8 mouse cellular contexts compared by ENCODE assay signal in genomic region chr4:120986446-120986845, GRCm38 (mm10). TPM values are rescaled to one million over a fixed set of nuclear protein-coding genes. Genes with fewer than 3 reads are reported as not detected.
A peak's percentile ranks its signal among the peaks of the same experiment; 100 is the strongest.
DNase-seq lines count a peak whose midpoint lies in the region; ATAC-seq and TF ChIP-seq lines count a peak whose summit lies in the region.

No protein-coding gene starts in this region.

- WGBS in hindbrain, embryonic 16.5 days: 22% methylated on average over 6 of the region's 6 CpGs
- 9% methylated on average over 6 of the region's 6 CpGs for WGBS in liver, postnatal 0 days (ENCODE audit: insufficient replicate concordance)
- 21% methylated on average over 6 of the region's 6 CpGs for WGBS in neural tube, embryonic 15.5 days

- no peak overlapping the region for H3K4me3 ChIP-seq in left cerebral cortex, adult 2 months
- no peak overlapping the region for H3K4me3 ChIP-seq in hindbrain, embryonic 16.5 days (ENCODE audit: low read length)
- H3K4me3 ChIP-seq in liver, postnatal 0 days (ENCODE audit: low read depth, low read length): no peak overlapping the region
- H3K4me3 ChIP-seq in neural tube, embryonic 15.5 days (replicated peaks): no peak overlapping the region

- TF ChIP-seq EP300 in liver, postnatal 0 days (IDR thresholded peaks at IDR 0.05; ENCODE audit: low read depth): no peak

- no peak overlapping the region for H3K9ac ChIP-seq in hindbrain, embryonic 16.5 days (ENCODE audit: low read depth, low read length)
- H3K9ac ChIP-seq in liver, postnatal 0 days (replicated peaks): no peak overlapping the region
- no peak overlapping the region for H3K9ac ChIP-seq in neural tube, embryonic 15.5 days (replicated peaks)

- peaks cover 12% of the 10 kb centered on the region for H3K36me3 ChIP-seq in hindbrain, embryonic 16.5 days (ENCODE audit: control insufficient read depth, insufficient read depth, low read length)
- H3K36me3 ChIP-seq in liver, postnatal 0 days (replicated peaks; ENCODE audit: insufficient read depth, low read length): peaks cover 32% of the 10 kb centered on the region
- peaks cover 17% of the 10 kb centered on the region for H3K36me3 ChIP-seq in neural tube, embryonic 15.5 days

- no peaks in the 10 kb centered on the region for H3K4me1 ChIP-seq in hindbrain, embryonic 16.5 days (ENCODE audit: control insufficient read depth, insufficient read depth, low read depth, low read length)
- H3K4me1 ChIP-seq in liver, postnatal 0 days (ENCODE audit: insufficient read depth): no peaks in the 10 kb centered on the region; the same call in 1 of the 2 replicates
- H3K4me1 ChIP-seq in neural tube, embryonic 15.5 days: 0 out of 2 replicates have a peak, but pooled peaks cover 2% of the 10 kb centered on the region

- H3K27me3 ChIP-seq in hindbrain, embryonic 16.5 days (replicated peaks; ENCODE audit: control insufficient read depth, insufficient read depth, low read length): no peaks in the 10 kb centered on the region
- H3K27me3 ChIP-seq in liver, postnatal 0 days (ENCODE audit: insufficient read depth, low read length): no peaks in the 10 kb centered on the region
- H3K27me3 ChIP-seq in neural tube, embryonic 15.5 days (replicated peaks): no peaks in the 10 kb centered on the region

- no peak overlapping the region for H3K27ac ChIP-seq in left cerebral cortex, adult 2 months
- H3K27ac ChIP-seq in hindbrain, embryonic 16.5 days (ENCODE audit: low read depth, low read length): no peak overlapping the region
- H3K27ac ChIP-seq in liver, postnatal 0 days (ENCODE audit: low read depth): no peak overlapping the region
- no peak overlapping the region for H3K27ac ChIP-seq in neural tube, embryonic 15.5 days (replicated peaks)

- no peaks in the 10 kb centered on the region for H3K9me3 ChIP-seq in hindbrain, embryonic 16.5 days (ENCODE audit: control insufficient read depth, low read length)
- no peaks in the 10 kb centered on the region for H3K9me3 ChIP-seq in liver, postnatal 0 days (ENCODE audit: low read length)
- no peaks in the 10 kb centered on the region for H3K9me3 ChIP-seq in neural tube, embryonic 15.5 days (replicated peaks)

- TF ChIP-seq CTCF in left cerebral cortex, adult 2 months (IDR thresholded peaks at IDR 0.05): peak; percentile 97
- TF ChIP-seq CTCF in liver, postnatal 0 days (IDR thresholded peaks at IDR 0.05; ENCODE audit: low read depth): peak; percentile 94

- DNase-seq in left cerebral cortex, adult 2 months (ENCODE audit: extremely low spot score in 1 of 2, low spot score in 2 of 2): peak; percentile 46 to 55
- no peak for DNase-seq in left cerebral cortex, adult 8-10 months (ENCODE audit: low spot score in 2 of 2)
- DNase-seq in T-cell, adult 2 months (ENCODE audit: low spot score): peak; percentile 73
- peak; percentile 58 for DNase-seq in cerebellum, postnatal 36 days
- DNase-seq in liver, postnatal 0 days: peak; percentile 57
- DNase-seq in frontal cortex, postnatal 14 days (ENCODE audit: low spot score in 2 of 2): no peak

- intact Hi-C loops in left cerebral cortex, adult 2 months (cut with DNase I): loop anchor here (2.0 kb wide), 3 partner anchors 30 to 246 kb away; partner anchors contain the start of gene Smap2

- peak; percentile 69 for ATAC-seq in hindbrain, embryonic 16.5 days
- peak; percentile 58 for ATAC-seq in liver, postnatal 0 days
- peak; percentile 78; the same call in 1 of the 2 replicates for ATAC-seq in neural tube, embryonic 15.5 days (ENCODE audit: low FRiP score)

- no peak overlapping the region for H3K4me2 ChIP-seq in hindbrain, embryonic 16.5 days (ENCODE audit: low read length)
- H3K4me2 ChIP-seq in liver, postnatal 0 days (ENCODE audit: low read depth, low read length): no peak overlapping the region
- no peak overlapping the region; the same call in 1 of the 2 replicates for H3K4me2 ChIP-seq in neural tube, embryonic 15.5 days

RNA-seq across cellular contexts. Expression of gene Smap2, which starts 30.6 kb away (rescaled TPM):
- total RNA-seq in left cerebral cortex, adult 2 months (2021): 100 to 1,000 TPM; 186 to 201 TPM
- total RNA-seq in left cerebral cortex, adult 8-10 months (2022): 100 to 1,000 TPM; 179 to 188 (median 183) TPM
- 40.9 and 42.3 TPM in 2 replicates for polyA plus RNA-seq in hindbrain, embryonic 16.5 days (2015; fragmentation: Nextera tagmentation; extraction: Ambion mirVana)
- polyA plus RNA-seq in liver, postnatal 0 days (2015; fragmentation: Nextera tagmentation; extraction: Ambion mirVana): 14.9 and 17.1 TPM in 2 replicates
- polyA plus RNA-seq in neural tube, embryonic 15.5 days (2015; fragmentation: Nextera tagmentation; extraction: Ambion mirVana): 41.4 and 43.4 TPM in 2 replicates

RNA-seq across cellular contexts. Expression of gene Zfp69, which starts 34.9 kb away (rescaled TPM):
- total RNA-seq in left cerebral cortex, adult 2 months (2021): 1 to 10 TPM; 2.1 to 3.2 TPM
- total RNA-seq in left cerebral cortex, adult 8-10 months (2022): 1 to 10 TPM; 1.5 to 3.0 (median 1.8) TPM
- polyA plus RNA-seq in hindbrain, embryonic 16.5 days (2015; fragmentation: Nextera tagmentation; extraction: Ambion mirVana): 6.1 and 6.3 TPM in 2 replicates
- 1.7 and 1.8 TPM in 2 replicates for polyA plus RNA-seq in liver, postnatal 0 days (2015; fragmentation: Nextera tagmentation; extraction: Ambion mirVana)
- polyA plus RNA-seq in neural tube, embryonic 15.5 days (2015; fragmentation: Nextera tagmentation; extraction: Ambion mirVana): 6.5 and 6.8 TPM in 2 replicates

RNA-seq across cellular contexts. Expression of gene Col9a2, which starts 52.7 kb away (rescaled TPM):
- total RNA-seq in left cerebral cortex, adult 2 months (2021): 1 to 10 TPM; 7.0 to 7.4 TPM
- total RNA-seq in left cerebral cortex, adult 8-10 months (2022): 1 to 10 TPM; 6.2 to 9.6 (median 6.4) TPM
- polyA plus RNA-seq in hindbrain, embryonic 16.5 days (2015; fragmentation: Nextera tagmentation; extraction: Ambion mirVana): 15.4 and 19.3 TPM in 2 replicates
- polyA plus RNA-seq in liver, postnatal 0 days (2015; fragmentation: Nextera tagmentation; extraction: Ambion mirVana): 0.34 and 0.44 TPM in 2 replicates
- 21.5 and 36.1 TPM in 2 replicates for polyA plus RNA-seq in neural tube, embryonic 15.5 days (2015; fragmentation: Nextera tagmentation; extraction: Ambion mirVana)

Comparison
In these comparisons a context has a peak if more than half of its experiments do, and no peak if none do; other contexts are left out.
1. DNase-seq: peak in left cerebral cortex, adult 2 months (2 of 2), T-cell, adult 2 months (single experiment), cerebellum, postnatal 36 days (2 of 2) and liver, postnatal 0 days (single experiment); none in left cerebral cortex, adult 8-10 months (0 of 2) and frontal cortex, postnatal 14 days (0 of 2).
2. RNA of gene Col9a2, which starts 52.7 kb away (polyA plus RNA-seq): 21.5 to 36.1 TPM in neural tube, embryonic 15.5 days and 15.4 to 19.3 TPM in hindbrain, embryonic 16.5 days; 0.34 to 0.44 TPM in liver, postnatal 0 days; every median in the first group is over 10 times any median in the second.
3. Peak in every context shown above with its lines, with median percentiles within 50 percentile points of each other: ATAC-seq.